Mouse (Mus musculus) hindbrain, embryonic 16.5 days (tissue): ENCODE measurements around the gene Fam214b. TPM values are rescaled to one million over a fixed set of nuclear protein-coding genes. Genes with fewer than 3 reads are reported as not detected.

Experiments used
- ATAC-seq: fragments of 200-750 bp; cut with Nextera tagmentation; 2 replicates; pipeline ENCODE4 v1.8.0; 2017; ENCODE audit warnings: moderate TSS enrichment, moderate library complexity
- H3K27ac ChIP-seq: fragments of 300-500 bp; sonication (generic); 2 replicates; pipeline ENCODE4 v1.5.1; 2014; ENCODE audit warnings: low read depth, mild to moderate bottlenecking, control low read depth, low read length, moderate library complexity
- H3K27me3 ChIP-seq: fragments of 300-500 bp; sonication (generic); replicated peaks from 2 replicates; pipeline ENCODE4 v1.6.1; 2014; ENCODE audit warnings: low read length; ENCODE audit not compliant: control insufficient read depth, insufficient read depth
- H3K36me3 ChIP-seq: fragments of 300-500 bp; sonication (generic); 2 replicates; pipeline ENCODE4 v1.6.1; 2014; ENCODE audit warnings: mild to moderate bottlenecking, low read length, moderate library complexity, mixed read lengths; ENCODE audit not compliant: control insufficient read depth, insufficient read depth
- H3K4me1 ChIP-seq: fragments of 300-500 bp; sonication (generic); 2 replicates; pipeline ENCODE4 v1.6.1; 2014; ENCODE audit warnings: low read depth, low read length; ENCODE audit not compliant: control insufficient read depth, insufficient read depth
- H3K4me2 ChIP-seq: fragments of 300-500 bp; sonication (generic); 2 replicates; pipeline ENCODE4 v1.6.1; 2014; ENCODE audit warnings: mild to moderate bottlenecking, low read length, control low read depth, moderate library complexity
- H3K4me3 ChIP-seq: fragments of 300-500 bp; sonication (generic); 2 replicates; pipeline ENCODE4 v1.5.1; 2014; ENCODE audit warnings: mild to moderate bottlenecking, low read length, control low read depth, moderate library complexity
- H3K9ac ChIP-seq: fragments of 300-500 bp; sonication (generic); 2 replicates; pipeline ENCODE4 v1.6.1; 2014; ENCODE audit warnings: low read depth, mild to moderate bottlenecking, control low read depth, low read length, moderate library complexity
- H3K9me3 ChIP-seq: fragments of 300-500 bp; sonication (generic); 2 replicates; pipeline ENCODE4 v1.6.1; 2014; ENCODE audit warnings: mild to moderate bottlenecking, low read length, moderate library complexity; ENCODE audit not compliant: control insufficient read depth
- WGBS: fragments of 180-500 bp; shearing (Covaris S2); extraction: QIAGEN DNeasy Blood & Tissue Kit; methylation state at CpG from one replicate; pipeline ENCODE4 v1.1.7; 2014; 5-methylcytosine and 5-hydroxymethylcytosine counted together
- polyA plus RNA-seq: library from polyadenylated mRNA; unstranded; fragments of >200 nt; fragmentation: Nextera tagmentation; extraction: Ambion mirVana; gene quantifications from 2 replicates; pipeline ENCODE4 v1.2.1, GENCODE M21; 2015

Gene Fam214b
- polyA plus RNA-seq, result 32.3 and 36.3 TPM in 2 replicates

GRCm38 (mm10) chr4:43045659-43046302 is at the start of gene Fam214b:
Gene Fam214b, minus strand, starts transcription at chr4:43046220.
- WGBS, result under 1% methylated on average over 33 of the region's 33 CpGs
- H3K4me1 ChIP-seq, result peaks cover 24% of the 10 kb centered on the region
- peak; percentile 93 for ATAC-seq
- peak within 1 kb of the TSS; percentile 63 for H3K9ac ChIP-seq
- H3K4me3 ChIP-seq, result peak within 1 kb of the TSS; percentile 55
- no peaks in the 10 kb centered on the region for H3K27me3 ChIP-seq
- peak within 1 kb of the TSS; percentile 92 for H3K27ac ChIP-seq
- no peaks in the 10 kb centered on the region for H3K9me3 ChIP-seq
- H3K4me2 ChIP-seq, result peak within 1 kb of the TSS; percentile 72
- no peaks in the 10 kb centered on the region for H3K36me3 ChIP-seq

GRCm38 (mm10) chr4:43091183-43091582 is 45.2 kb upstream of the Fam214b start:
- H3K27me3 ChIP-seq, result no peaks in the 10 kb centered on the region
- WGBS, result 89% methylated on average over 4 of the region's 4 CpGs
- ATAC-seq, result no peak

GRCm38 (mm10) chr4:43089950-43090349 is 43.9 kb upstream of the Fam214b start:
- no peak overlapping the region for H3K4me2 ChIP-seq
- H3K27ac ChIP-seq, result no peak overlapping the region
- no peaks in the 10 kb centered on the region for H3K27me3 ChIP-seq
- no peak overlapping the region for H3K9ac ChIP-seq
- 89% methylated on average over 2 of the region's 2 CpGs for WGBS
- no peaks in the 10 kb centered on the region for H3K9me3 ChIP-seq
- no peak overlapping the region for H3K4me3 ChIP-seq
- no peak for ATAC-seq
- H3K4me1 ChIP-seq, result no peaks in the 10 kb centered on the region
- no peaks in the 10 kb centered on the region for H3K36me3 ChIP-seq

More at GRCm38 (mm10) chr4:43091183-43091582, 45.2 kb upstream of the Fam214b start:
- Histone ChIP-seq H3K27ac (no peak overlapping the region), H3K9ac (no peak overlapping the region), H3K9me3 (no peaks in the 10 kb centered on the region), H3K4me1 (no peaks in the 10 kb centered on the region), H3K4me3 (no peak overlapping the region), H3K4me2 (no peak overlapping the region), H3K36me3 (no peaks in the 10 kb centered on the region)

- no peak for ATAC-seq
- WGBS, result 79% methylated on average over 2 of the region's 2 CpGs
- no peaks in the 10 kb centered on the region for H3K9me3 ChIP-seq
- no peak overlapping the region for H3K27ac ChIP-seq
- no peaks in the 10 kb centered on the region for H3K4me1 ChIP-seq
- no peaks in the 10 kb centered on the region for H3K27me3 ChIP-seq
- no peaks in the 10 kb centered on the region for H3K36me3 ChIP-seq
- H3K4me2 ChIP-seq, result no peak overlapping the region
- no peak overlapping the region for H3K4me3 ChIP-seq
- H3K9ac ChIP-seq, result no peak overlapping the region
Observed at GRCm38 (mm10) chr4:43082458-43082857, 36.4 kb upstream of the Fam214b start.

GRCm38 (mm10) chr4:43078071-43078718 is 32.2 kb upstream of the Fam214b start:
- no peak overlapping the region for H3K27ac ChIP-seq
- WGBS, result 59% methylated on average over 7 of the region's 7 CpGs

GRCm38 (mm10) chr4:43074923-43075322 is 28.9 kb upstream of the Fam214b start:
- H3K4me1 ChIP-seq, result no peaks in the 10 kb centered on the region

More at GRCm38 (mm10) chr4:43078071-43078718, 32.2 kb upstream of the Fam214b start:
- H3K27me3 ChIP-seq, result no peaks in the 10 kb centered on the region
- no peak overlapping the region for H3K9ac ChIP-seq
- ATAC-seq, result no peak
- no peaks in the 10 kb centered on the region for H3K9me3 ChIP-seq
- no peak overlapping the region for H3K4me2 ChIP-seq
- H3K4me1 ChIP-seq, result no peaks in the 10 kb centered on the region
- no peaks in the 10 kb centered on the region for H3K36me3 ChIP-seq
- no peak overlapping the region for H3K4me3 ChIP-seq

GRCm38 (mm10) chr4:43065471-43065870 is 19.5 kb upstream of the Fam214b start:
- Histone ChIP-seq H3K27ac (no peak overlapping the region), H3K36me3 (no peaks in the 10 kb centered on the region), H3K27me3 (no peaks in the 10 kb centered on the region), H3K4me2 (no peak overlapping the region), H3K9ac (no peak overlapping the region), H3K4me1 (no peaks in the 10 kb centered on the region), H3K9me3 (no peaks in the 10 kb centered on the region), H3K4me3 (no peak overlapping the region)
- 98% methylated on average over 4 of the region's 4 CpGs for WGBS
- no peak for ATAC-seq

More at GRCm38 (mm10) chr4:43074923-43075322, 28.9 kb upstream of the Fam214b start:
- Histone ChIP-seq H3K27me3 (no peaks in the 10 kb centered on the region), H3K27ac (no peak overlapping the region), H3K9ac (no peak overlapping the region), H3K4me2 (no peak overlapping the region), H3K36me3 (no peaks in the 10 kb centered on the region), H3K4me3 (no peak overlapping the region), H3K9me3 (no peaks in the 10 kb centered on the region)
- ATAC-seq, result no peak

GRCm38 (mm10) chr4:43060286-43060685 is 14.3 kb upstream of the Fam214b start:
- Histone ChIP-seq H3K4me3 (no peak overlapping the region), H3K4me2 (peak overlapping the region; percentile 74), H3K27me3 (no peaks in the 10 kb centered on the region), H3K36me3 (no peaks in the 10 kb centered on the region), H3K27ac (no peak overlapping the region), H3K9ac (no peak overlapping the region), H3K9me3 (no peaks in the 10 kb centered on the region; the same call in 1 of the 2 replicates), H3K4me1 (no peaks in the 10 kb centered on the region; the same call in 1 of the 2 replicates)
- WGBS, result 59% methylated on average over 3 of the region's 3 CpGs
- ATAC-seq, result no peak

GRCm38 (mm10) chr4:43059697-43060096 is 13.7 kb upstream of the Fam214b start:
- H3K9me3 ChIP-seq, result no peaks in the 10 kb centered on the region; the same call in 1 of the 2 replicates
- H3K4me2 ChIP-seq, result peak overlapping the region; percentile 74
- no peak for ATAC-seq
- no peaks in the 10 kb centered on the region for H3K27me3 ChIP-seq
- H3K4me1 ChIP-seq, result no peaks in the 10 kb centered on the region; the same call in 1 of the 2 replicates
- H3K36me3 ChIP-seq, result no peaks in the 10 kb centered on the region
- WGBS, result 32% methylated on average over 3 of the region's 3 CpGs
- no peak overlapping the region for H3K27ac ChIP-seq
- H3K4me3 ChIP-seq, result peak overlapping the region; percentile 77
- H3K9ac ChIP-seq, result peak overlapping the region; percentile 67
